Mouse (Mus musculus) cerebellum, postnatal 14 days (tissue): ENCODE measurements around the gene Hoxd3.

Experiments used
- DNase-seq, 2 experiments: peaks; one replicate each; pipeline ENCODE4 v3.0.0; 2021; ENCODE audit warnings: mixed read lengths in 2 of 2

Hoxd3 gene

DNA sequence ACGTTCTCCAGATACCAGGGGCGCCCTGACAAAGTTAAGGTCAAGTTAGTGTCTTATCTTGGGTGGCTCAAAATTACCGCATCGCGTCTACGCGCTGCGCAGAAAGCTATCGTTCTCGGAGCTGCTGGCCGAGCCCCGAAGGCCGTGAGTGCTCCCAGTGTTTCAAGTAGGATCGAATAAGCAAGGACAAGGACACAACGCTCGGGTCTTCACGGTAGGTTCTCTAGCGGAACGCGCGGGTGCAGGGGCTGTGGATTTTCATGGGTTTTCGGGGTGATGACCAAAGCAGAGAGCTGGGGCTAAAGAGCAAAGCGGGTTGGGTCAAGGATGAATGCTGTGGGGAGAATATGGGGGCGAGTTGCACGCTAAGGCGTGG, 32.1 kb upstream of the Hoxd3 start:
- DNase-seq, result no peak

DNA sequence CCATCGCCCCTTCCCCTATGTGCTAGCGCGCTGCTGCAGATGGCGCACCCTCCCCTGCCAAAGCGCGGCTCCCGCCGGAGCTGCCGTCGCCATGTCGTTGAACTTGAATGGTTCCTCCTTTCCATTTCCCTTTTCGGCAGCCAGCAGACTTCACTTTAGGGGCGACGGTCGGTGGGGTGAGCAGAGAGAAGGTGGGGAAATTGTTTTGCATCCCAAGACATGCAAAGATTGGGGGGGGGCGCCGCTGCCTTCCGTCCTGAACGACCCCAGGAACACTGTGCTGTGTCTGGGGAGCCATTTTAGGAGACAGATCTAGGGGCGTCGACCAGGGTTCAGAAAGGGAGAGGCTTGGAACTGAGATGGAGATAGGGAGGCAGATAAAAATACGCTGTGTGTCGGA, 31.7 kb upstream of the Hoxd3 start:
- no peak for DNase-seq

DNA sequence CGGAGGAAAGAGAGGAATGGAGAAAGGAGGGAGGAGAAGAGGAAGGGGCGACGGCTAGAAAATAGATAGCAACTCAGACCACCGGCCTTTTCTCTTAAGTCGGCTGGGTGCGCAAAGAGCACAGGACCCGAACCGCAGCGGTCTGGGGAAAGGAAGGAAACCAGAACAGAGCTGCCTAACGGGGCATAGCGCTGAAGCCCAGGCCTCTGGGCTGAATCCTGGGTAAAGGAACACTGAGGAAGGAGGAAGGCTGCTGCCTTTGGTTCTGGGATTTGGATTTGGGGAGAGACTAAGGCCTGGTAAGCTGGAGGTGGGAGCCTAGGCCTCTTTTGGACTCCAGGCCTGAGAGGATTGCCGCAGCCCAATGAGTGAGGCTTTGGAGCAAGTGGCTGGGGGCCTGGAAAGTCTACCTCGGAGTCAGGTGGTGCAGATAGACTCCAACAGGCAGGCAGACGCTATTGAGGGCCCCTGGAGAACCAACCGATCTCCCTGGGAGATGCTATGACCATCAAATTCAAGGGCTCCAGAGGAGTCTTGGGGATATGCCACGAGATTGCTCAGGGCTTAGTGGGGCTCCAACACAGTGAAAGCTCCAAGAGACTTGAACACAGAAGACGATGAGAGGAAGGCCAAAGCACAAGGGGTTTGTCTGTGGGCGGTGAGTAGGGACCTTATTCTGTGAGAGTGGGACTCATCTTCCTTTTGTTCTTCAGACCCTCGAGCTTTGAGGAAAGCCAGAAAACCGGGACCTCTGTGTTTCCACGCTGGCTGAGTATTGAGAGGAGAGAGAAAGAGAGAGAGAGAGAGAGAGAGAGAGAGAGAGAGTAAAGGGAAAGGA, 30.9 kb upstream of the Hoxd3 start:
- DNase-seq, result no peak

DNA sequence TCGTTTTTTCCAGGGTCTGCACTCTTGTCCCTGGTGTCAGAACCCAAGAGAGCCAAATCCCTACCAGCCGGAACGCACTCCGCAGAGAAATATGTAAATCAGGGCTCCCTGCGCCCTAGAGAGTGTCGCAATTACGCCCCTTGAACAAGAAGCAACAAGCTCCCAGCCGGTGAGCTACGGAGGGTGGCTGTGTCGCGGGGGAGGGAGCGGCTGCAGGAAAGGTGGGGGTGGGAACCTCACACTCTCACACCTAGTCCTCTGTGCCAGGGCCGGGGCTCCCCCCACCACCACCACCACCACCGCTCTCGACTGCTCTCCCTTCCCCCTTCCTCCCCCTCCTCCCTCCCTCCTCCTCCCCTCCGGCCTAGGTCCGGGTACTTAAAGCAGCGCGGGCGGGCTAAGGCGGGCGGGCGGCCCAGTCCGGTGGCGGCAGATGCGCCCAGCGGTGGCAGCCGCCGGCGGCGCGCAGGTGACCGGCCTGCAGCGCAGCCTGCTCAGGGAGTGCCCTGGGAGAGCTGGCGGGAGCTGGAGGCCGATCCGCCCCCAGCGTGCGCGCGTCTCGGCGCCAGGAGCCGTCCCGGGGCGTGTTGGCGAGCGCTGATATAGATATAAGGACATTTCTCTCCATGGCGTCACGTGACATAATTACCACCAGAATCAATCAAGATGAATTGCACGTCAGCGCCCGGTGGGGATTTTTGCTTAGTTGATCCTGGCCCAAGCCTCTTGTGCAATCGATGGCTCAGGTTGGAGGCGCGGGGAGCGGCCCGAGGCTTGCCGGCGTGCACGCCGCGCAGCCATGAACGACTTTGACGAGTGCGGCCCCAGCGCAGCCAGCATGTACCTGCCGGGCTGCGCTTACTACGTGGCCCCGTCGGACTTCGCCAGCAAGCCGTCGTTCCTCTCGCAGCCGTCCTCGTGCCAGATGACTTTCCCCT, 29.9 kb upstream of the Hoxd3 start:
- DNase-seq, result no peak

DNA sequence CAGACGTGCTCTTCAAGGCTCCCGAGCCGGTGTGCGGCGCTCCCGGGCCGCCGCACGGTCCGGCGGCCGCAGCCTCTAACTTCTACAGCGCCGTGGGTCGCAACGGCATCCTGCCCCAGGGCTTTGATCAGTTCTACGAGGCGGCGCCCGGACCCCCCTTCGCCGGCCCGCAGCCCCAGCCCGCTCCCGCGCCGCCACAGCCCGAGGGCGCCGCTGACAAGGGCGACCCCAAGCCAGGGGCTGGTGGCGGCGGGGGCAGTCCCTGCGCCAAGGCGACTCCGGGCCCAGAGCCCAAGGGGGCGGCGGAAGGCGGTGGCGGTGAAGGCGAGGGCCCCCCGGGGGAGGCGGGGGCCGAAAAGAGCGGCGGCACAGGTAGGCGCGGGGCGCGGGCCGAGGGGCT, 28.9 kb upstream of the Hoxd3 start:
- DNase-seq, result no peak

DNA sequence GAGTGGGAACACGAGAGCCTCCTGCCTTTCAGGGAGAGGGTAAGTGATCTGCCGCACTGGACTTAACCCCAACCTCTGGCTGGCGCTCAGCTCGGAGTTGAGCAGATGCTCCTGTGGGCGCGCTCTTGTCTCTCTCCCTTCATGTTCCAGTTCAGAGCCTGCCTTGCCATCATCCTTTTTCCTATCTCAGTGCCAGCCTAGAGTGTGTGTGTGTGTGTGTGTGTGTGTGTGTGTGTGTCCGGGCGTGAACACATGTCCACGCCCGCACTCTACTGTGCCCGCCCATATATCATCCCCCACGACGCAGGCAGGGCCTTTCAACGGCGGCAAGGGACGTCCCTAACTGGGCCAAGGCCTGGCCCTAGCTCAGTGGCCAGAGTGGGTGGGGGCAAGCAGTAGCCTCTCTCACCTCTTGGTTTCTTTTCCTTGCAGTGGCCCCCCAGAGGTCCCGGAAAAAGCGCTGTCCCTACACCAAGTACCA, 28.2 kb upstream of the Hoxd3 start:
- DNase-seq, result no peak

DNA sequence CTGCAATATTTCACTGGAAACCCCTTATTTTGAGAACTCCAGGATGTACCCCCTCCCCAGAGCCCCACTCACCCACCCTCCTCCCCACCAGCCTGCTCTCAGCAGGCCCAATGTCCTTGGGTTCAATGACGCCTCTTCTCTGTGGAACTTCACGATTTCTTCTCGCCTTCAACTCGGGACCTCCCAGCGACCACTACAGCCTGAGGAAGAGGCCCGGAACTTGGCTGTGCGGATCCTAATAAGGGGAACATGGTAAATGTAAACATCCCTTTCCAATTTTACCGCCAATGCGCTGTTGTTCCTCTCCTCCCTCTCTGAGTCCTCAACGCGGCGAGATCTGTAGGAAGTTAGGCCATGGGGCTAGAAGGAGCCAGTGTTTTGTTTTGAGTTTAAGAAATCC, 27.6 kb upstream of the Hoxd3 start:
- no peak for DNase-seq

DNA sequence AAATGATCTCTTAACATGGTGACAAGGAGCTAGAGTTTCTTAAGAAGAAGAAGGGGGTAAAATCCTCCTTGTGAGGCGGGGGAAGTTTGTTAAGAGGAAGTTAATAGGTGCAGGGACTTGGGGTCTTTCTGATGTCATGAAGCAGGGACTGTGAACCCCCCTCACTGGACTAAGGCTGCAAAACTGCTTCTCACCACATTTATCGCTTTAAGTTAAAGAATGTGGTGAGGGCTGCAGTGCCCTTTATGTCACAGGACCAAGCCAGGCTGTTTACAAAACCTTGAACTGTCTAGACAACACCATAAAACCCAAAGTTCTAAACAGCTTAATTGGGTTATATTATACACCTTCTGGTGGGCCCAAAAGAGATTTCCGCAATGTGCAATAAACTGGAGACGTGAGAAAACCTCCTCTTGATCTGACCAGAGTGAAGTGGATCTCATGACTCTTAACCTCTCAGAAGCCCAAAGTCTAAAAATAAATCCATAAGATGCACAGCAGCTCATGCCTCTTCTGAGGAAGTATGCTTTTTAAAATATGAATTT, 26.6 kb upstream of the Hoxd3 start:
- DNase-seq, result no peak

DNA sequence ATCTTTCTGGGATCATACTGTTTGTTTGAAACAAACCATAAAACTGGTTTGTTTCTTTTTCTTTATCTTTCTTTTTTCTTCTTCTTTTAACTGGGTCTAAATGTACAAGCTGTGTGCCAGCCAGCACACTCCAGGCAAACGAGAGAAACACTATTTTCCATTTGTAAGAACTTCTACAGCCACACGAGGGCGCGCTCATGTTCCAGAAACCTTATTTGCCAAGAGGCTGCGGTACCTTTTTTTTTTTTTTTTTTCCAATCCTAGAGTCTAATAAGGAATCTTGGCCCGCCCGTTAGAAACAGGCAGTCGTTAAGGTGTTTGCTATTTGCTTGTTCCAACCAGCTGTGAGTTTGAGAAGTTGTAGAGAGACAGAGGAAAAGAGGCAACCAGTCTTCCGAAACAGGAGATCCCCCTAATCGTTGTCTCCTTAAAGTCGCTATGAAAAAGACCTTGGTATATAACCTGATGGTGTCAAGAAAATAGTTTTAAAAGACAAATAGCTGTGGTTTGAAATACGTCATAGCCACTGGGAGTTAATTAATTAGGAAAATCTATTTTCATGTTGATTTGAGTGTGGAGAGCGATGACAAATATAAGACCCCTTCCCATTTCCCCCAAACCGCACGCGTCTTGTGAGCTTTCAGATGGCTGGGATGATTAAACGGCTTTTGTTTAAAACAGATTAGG, 25.3 kb upstream of the Hoxd3 start:
- DNase-seq, result peak in 1 of 2 experiments; percentile 73

DNA sequence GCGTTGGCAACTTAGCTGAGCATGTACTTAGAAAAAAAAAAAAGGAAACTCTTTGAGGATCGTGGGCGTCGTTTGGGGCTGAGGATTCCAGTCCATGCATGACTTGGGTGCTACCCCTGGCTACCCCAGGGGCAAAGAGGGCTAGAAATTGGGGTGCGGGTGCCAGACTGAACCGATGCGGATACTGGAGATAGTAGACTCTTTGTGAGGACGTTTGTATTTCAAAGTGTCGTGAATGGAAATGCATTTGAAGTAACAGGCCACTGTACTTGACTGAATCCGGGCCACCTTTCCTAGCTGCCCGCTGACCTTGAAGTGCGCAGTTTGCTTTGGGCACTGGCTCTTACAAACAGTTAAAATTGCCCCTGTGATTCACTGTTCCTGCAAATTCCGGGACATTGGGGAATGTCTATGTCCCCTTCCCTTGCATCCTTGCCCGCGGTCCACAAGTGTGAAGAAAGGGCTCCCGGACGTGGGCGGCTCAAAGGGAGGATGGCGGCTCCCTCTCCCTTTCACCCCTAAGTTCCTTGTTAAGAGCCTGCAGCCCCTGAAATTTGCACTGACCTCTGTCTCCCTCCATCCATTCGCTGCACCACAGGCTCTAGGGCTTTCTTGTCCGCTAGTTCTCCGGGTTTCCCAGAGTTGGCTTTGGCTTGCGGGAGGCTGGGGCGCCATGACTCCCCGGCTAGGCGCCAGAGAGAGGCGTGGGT, 24.6 kb upstream of the Hoxd3 start:
- DNase-seq, result no peak

DNA sequence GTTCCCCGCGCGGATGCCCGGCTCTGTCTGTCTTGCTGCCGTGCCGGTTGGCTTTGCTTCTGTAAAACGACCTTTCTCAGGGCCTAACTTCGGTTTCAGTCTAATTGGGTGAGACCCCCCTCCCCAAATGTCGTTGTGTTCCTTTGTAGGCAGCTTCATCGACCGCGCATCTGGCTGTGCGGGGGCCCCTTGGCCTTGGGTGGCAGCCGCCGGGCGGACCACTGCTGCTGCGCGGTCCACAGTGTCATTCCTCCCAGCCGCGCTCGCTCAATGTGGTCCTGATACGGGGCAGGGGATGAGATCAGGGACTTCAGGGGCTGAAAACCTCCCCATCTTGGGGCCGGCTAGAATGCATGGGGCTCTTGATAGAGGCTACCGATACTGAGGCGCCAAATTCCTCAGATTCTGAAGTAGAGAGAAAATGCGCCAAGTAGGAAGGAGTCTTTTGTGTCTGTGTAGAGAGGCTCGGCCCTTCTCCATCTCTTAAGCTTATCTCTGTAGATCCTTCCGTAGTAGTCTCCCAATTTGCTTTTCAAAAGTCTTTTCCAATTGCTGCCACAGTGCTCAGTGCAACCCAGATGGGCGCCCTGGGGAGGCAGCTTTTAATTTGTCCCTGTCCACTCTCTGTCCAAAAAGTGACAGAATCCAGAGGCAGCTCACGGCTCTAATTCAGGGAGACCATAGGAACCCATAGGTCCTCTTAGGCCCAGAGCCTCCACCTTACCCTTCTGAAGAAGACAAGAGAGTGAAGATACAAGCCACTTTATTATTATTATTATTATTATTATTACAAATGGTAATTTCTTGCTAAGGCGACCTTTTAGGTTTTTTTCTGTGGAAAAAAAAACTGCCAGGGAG, 23.8 kb upstream of the Hoxd3 start:
- DNase-seq, result no peak

DNA sequence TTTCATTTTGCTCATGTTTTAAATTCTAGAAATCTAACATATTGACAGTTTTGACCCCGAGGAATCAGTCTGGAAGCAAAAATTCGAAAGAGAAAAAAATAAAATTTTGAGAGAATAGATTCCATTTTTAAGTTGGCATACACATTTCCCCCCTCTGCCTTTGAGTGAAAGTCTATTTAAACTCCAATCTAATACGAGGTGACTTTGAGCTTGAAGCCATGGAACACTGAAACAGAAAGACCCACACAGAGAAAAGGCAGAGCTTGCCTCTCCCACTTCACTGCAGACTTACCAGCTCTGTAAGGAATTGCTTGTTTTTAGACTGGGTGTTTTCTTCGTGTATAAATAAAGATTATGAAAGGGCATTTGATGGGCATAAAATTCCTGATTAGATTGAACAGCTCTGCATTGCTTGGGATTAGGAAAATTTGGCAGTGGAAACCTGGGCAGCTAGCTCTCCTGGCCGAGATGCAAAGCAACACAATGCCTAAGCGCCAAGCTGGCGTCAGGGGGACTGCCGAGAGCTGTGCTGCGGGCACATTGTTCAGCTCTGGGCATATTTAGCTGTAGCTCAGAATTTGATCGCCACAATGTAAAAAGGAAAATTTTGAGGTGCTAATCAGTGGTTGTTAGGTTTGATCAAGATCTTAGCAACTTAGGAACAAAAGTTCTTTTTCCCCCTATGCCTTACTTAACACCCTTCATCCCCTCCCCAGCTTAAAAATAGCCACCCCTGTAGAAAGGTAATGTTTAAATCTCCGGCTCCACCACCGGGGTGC, 22.7 kb upstream of the Hoxd3 start:
- no peak for DNase-seq

DNA sequence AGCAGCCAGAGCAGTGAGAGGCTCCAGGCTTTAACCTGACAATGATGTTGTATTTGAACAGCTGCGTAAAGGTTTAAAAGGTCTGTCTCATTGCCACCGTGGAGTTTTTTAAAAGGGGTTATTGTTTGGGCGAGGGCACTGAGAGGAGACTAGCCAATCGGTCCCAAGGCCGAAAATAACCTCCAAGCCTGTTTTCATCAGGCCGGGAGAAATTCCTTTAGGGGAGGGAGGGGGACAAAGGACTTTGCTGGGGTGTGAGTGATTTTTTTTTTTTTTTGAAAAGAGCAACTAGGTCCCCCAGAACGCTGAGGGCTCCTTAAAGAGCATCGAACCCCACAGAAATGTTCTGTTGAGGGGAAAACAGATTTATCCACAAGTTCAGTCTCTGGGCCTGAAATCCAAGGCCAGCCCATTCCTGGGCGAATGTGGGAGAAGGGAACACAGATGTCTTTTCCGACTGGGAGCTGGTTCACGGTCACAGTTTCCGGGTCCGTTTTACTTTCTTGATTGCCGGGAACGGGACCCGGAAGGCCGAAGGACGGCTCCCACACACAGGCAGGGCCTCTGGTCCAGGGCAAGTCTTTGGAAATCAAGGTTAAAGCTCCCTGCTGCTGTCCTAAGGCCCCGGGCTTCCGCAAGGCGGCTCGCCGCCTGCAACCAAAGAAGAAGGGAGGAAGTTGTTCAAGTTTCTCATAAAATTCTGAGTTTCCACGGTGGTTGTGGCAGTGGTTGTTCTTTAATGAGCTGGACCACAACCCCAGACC, 22.0 kb upstream of the Hoxd3 start:
- no peak for DNase-seq

DNA sequence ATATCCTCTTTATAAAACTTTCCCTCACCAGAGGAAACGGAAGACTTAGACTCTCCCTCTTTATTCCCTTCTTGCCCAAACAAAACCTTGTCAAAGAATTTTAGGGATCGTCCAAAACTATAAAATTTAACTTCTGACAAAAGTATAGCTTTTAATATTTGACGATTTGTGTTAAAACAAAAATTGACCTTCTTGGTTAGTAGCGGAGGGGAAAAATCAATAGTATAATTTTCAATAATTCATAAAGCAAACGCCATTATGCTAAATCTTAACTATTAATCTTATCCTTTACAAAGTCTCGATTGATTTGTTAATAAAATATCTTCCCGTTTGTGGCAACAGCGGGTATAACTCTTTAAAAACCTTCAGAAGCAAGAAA, 21.4 kb upstream of the Hoxd3 start:
- no peak for DNase-seq

DNA sequence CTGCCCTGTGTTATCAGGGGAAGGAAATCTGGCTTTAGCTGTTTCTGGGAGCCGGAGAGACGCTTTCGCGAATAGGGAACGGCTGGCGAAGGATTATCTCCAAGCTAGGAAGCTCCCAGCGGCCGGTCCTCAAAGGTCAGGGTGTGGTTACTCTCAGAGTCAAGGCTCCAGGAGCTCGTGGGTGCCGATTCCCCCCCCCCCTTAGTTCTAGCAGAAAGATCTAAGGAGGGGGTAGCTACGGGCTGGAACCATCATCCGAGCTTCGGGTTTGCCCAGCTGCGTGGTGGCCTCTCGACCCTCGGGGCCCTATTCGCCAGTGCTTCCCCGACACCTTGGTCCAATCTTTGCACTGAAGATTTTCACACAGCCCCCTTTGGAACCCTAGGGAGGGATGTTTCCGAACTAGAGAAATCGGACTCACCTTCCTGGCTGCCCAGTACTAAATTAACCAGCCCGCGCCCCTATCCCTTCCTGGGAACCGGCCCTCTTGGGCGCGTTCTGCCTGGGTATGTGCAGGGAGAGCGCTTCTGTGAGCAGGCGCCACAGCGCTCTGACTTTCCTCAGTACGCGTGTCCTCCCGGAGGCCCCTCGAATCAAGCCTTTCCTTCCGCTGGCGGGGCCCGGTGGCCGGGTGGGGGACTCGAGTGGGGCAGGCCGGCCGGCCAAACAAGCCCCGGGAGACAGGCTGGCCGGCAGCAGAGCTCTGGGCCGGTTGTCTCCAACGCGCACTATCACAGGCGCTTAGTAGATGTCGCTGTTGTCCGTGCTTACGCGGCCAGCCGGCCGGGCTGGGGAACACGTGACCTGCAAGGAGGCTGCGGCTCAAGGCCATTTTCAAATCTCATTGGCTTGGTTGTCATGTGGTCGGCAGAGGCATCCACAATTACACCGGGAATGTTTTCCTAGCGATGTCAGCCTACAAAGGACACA, 20.4 kb upstream of the Hoxd3 start, which contains the start of gene Hoxd10:
Gene Hoxd10, plus strand, starts transcription at position 903 of the 930 bp plus-strand sequence.
- no peak for DNase-seq

DNA sequence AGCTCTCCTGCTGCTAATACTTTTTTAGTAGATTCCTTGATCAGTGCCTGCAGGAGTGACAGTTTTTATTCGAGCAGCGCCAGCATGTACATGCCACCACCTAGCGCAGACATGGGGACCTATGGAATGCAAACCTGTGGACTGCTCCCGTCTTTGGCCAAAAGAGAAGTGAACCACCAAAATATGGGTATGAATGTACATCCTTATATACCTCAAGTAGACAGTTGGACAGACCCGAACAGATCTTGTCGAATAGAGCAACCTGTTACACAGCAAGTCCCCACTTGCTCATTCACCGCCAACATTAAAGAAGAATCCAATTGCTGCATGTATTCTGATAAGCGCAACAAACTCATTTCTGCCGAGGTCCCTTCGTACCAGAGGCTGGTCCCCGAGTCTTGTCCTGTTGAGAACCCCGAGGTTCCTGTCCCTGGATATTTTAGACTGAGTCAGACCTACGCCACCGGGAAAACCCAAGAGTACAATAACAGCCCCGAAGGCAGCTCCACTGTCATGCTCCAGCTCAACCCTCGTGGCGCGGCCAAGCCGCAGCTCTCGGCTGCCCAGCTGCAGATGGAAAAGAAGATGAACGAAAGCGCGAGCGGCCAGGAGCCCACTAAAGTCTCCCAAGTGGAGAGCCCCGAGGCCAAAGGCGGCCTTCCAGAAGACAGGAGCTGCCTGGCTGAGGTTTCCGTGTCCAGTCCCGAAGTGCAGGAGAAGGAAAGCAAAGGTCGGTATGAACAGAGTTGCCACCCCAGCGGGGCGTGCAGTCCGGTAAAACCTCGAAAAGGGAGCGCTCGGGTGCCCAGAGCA, 19.5 kb upstream of the Hoxd3 start:
- no peak for DNase-seq

DNA sequence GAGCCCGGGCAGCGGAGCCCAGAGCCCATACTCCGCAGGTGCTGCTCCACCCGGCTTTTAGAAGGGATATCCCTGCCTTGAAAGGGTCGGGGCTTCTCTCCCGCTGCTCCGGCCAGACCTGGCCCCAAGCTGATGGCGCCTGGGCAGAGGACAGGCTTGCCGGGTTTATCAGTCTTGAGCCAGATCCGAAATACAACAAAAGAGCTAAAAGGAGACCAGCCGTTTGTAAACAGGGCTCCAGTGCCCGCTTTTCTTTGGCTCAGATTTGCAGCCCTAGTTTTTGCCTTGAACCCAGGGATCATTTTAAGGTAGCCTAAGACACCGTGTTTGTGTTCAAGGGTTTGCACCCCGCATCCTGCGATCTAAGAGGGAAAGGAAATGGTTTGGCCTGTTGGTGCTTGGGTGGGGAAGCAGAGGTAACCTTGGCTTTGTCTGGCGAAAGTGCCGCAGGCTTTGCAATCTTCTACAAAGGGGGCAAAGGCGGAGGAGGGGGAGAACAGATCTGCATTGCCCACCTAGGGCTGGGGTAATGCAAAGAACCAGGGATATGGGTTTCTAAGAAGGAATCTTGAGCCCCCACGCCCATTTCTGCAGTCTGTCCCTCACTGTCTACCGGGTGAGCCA, 18.8 kb upstream of the Hoxd3 start:
- DNase-seq, result no peak
